In the genomic region with DNA sequence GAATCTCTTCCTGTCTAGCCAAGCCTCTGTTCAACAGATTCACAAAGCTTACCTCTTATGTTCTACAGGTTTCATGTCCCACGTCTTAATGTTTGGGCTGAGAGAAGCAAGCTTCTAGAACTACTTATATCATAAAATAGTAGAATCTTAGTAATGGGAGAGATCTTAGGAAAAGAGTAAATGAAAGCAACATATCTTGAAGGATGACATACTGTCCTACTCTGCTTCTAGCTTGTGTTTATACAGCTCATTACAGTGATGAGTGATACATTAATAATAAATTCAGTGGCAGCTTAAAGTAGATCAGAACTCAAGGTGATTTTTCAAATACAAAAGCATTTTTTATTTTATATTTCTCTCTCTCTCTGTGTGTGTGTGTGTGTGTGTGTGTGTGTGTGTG, we compare ENCODE assay signal across 8 mouse cellular contexts. TPM values are rescaled to one million over a fixed set of nuclear protein-coding genes. Genes with fewer than 3 reads are reported as not detected.
DNase-seq lines count a peak whose midpoint lies in the region; ATAC-seq and TF ChIP-seq lines count a peak whose summit lies in the region.

A gene (minus strand): TSS at position 101 of the 400 bp plus-strand sequence.

- no peak within 1 kb of the TSS for H3K9ac ChIP-seq in lung, embryonic 14.5 days
- H3K9ac ChIP-seq in heart, embryonic 15.5 days: no peak within 1 kb of the TSS
- H3K9ac ChIP-seq in neural tube, embryonic 14.5 days (replicated peaks; ENCODE audit: low read depth, low read length): no peak within 1 kb of the TSS

- no peak within 1 kb of the TSS for H3K4me2 ChIP-seq in lung, embryonic 14.5 days
- H3K4me2 ChIP-seq in heart, embryonic 15.5 days: no peak within 1 kb of the TSS
- H3K4me2 ChIP-seq in neural tube, embryonic 14.5 days (ENCODE audit: low read depth, low read length): no peak within 1 kb of the TSS

- 82% methylated on average over 1 of the region's 1 CpGs for WGBS in lung, embryonic 14.5 days
- WGBS in heart, embryonic 15.5 days: 81% methylated on average over 1 of the region's 1 CpGs
- 89% methylated on average over 1 of the region's 1 CpGs for WGBS in neural tube, embryonic 14.5 days

- H3K4me1 ChIP-seq in lung, embryonic 14.5 days (ENCODE audit: insufficient read depth): no peaks in the 10 kb centered on the region; the same call in 1 of the 2 replicates
- H3K4me1 ChIP-seq in heart, embryonic 15.5 days (replicated peaks): peaks cover 6% of the 10 kb centered on the region
- 0 out of 2 replicates have a peak, but pooled peaks cover 2% of the 10 kb centered on the region for H3K4me1 ChIP-seq in neural tube, embryonic 14.5 days (ENCODE audit: control insufficient read depth, insufficient read depth, low read length)

- no peaks in the 10 kb centered on the region for H3K36me3 ChIP-seq in lung, embryonic 14.5 days (ENCODE audit: insufficient read depth)
- H3K36me3 ChIP-seq in heart, embryonic 15.5 days: no peaks in the 10 kb centered on the region
- H3K36me3 ChIP-seq in neural tube, embryonic 14.5 days (ENCODE audit: control insufficient read depth, insufficient read depth, low read length): no peaks in the 10 kb centered on the region

- no peak within 1 kb of the TSS for H3K4me3 ChIP-seq in lung, embryonic 14.5 days (ENCODE audit: low read depth, low read length)
- no peak within 1 kb of the TSS for H3K4me3 ChIP-seq in heart, embryonic 15.5 days
- H3K4me3 ChIP-seq in neural tube, embryonic 14.5 days (ENCODE audit: low read depth, low read length): no peak within 1 kb of the TSS

- no peak for DNase-seq in lung, embryonic 14.5 days
- no peak for DNase-seq in lung, postnatal 10 days
- no peak for DNase-seq in left cerebral cortex, postnatal 25 days (ENCODE audit: low spot score in 2 of 2)
- no peak for DNase-seq in cerebellum, postnatal 10 days
- DNase-seq in spleen, adult 18-20 months: no peak

- no peaks in the 10 kb centered on the region for H3K9me3 ChIP-seq in lung, embryonic 14.5 days (ENCODE audit: low read depth, low read length)
- no peaks in the 10 kb centered on the region for H3K9me3 ChIP-seq in heart, embryonic 15.5 days (replicated peaks)
- H3K9me3 ChIP-seq in neural tube, embryonic 14.5 days (ENCODE audit: control insufficient read depth, low read length): no peaks in the 10 kb centered on the region

- H3K27ac ChIP-seq in lung, embryonic 14.5 days (ENCODE audit: low read depth): no peak within 1 kb of the TSS
- no peak within 1 kb of the TSS for H3K27ac ChIP-seq in heart, embryonic 15.5 days
- no peak within 1 kb of the TSS for H3K27ac ChIP-seq in neural tube, embryonic 14.5 days (ENCODE audit: low read depth, low read length)

- TF ChIP-seq CTCF in lung, embryonic 14.5 days (IDR thresholded peaks at IDR 0.05; ENCODE audit: low read depth): no peak

- ATAC-seq in lung, embryonic 14.5 days (ENCODE audit: insufficient read depth): no peak
- no peak for ATAC-seq in common myeloid progenitor, adult 5-6 weeks (replicated peaks; ENCODE audit: low read depth, poor library complexity, severe bottlenecking)
- ATAC-seq in heart, embryonic 15.5 days (replicated peaks; ENCODE audit: insufficient number of reproducible peaks, insufficient read depth, low FRiP score, low read depth): no peak
- no peak for ATAC-seq in neural tube, embryonic 14.5 days (ENCODE audit: low read depth)

- intact Hi-C loops in left cerebral cortex, postnatal 25 days (cut with DNase I): loop anchor here (5.0 kb wide), 1 partner anchor 102 kb away; a partner anchor contains a TSS

- H3K27me3 ChIP-seq in lung, embryonic 14.5 days (ENCODE audit: insufficient read depth, low read length): no peaks in the 10 kb centered on the region
- no peaks in the 10 kb centered on the region for H3K27me3 ChIP-seq in heart, embryonic 15.5 days
- H3K27me3 ChIP-seq in neural tube, embryonic 14.5 days (ENCODE audit: control insufficient read depth, insufficient read depth, low read length): no peaks in the 10 kb centered on the region

RNA-seq across cellular contexts. Expression of the gene that starts here (rescaled TPM):
- polyA plus RNA-seq in lung, embryonic 14.5 days (2014; fragmentation: Nextera tagmentation; extraction: Ambion mirVana): 20.8 and 25.3 TPM in 2 replicates
- total RNA-seq in common myeloid progenitor, adult 5-6 weeks (2017): 53.0 and 53.8 TPM in 2 replicates
- 14.6 and 18.9 TPM in 2 replicates for polyA plus RNA-seq in heart, embryonic 15.5 days (2015; fragmentation: Nextera tagmentation; extraction: Ambion mirVana)
- total RNA-seq in left cerebral cortex, postnatal 25 days (2021): 10 to 100 TPM; 23.2 to 28.5 TPM
- 21.4 and 25.5 TPM in 2 replicates for polyA plus RNA-seq in neural tube, embryonic 14.5 days (2014; fragmentation: Nextera tagmentation; extraction: Ambion mirVana)
